ENCODE assay signal across 13 mouse cellular contexts in the genomic region with DNA sequence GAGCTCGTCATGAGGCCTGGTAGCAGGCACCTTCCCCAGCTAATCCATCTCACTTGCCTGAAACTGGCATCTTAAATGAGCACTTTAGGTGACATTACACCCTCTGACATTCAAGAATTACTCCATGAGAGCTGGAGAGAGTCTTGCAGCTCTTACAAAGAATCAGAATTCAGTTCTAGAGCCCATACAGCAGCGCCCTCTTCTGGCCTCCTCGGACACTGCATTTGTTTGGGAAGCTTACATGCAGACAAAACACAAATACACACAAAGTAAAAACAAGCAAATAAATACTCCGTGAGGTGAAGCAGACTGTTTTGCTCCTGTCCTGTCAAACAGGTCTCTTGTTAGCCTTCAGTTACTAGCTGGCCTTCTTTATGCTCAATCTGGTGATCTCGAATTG. TPM values are rescaled to one million over a fixed set of nuclear protein-coding genes. Genes with fewer than 3 reads are reported as not detected.
A peak's percentile ranks its signal among the peaks of the same experiment; 100 is the strongest.
DNase-seq lines count a peak whose midpoint lies in the region; ATAC-seq and TF ChIP-seq lines count a peak whose summit lies in the region.
"Not testable (repeated sequence)": the region's sequence is repeated elsewhere in the genome, so short reads cannot be mapped to it uniquely, and the experiment has no call there.
"Had no signal": no experiment of that assay in that cellular context is flagged by ENCODE, and none has a peak within 500 bp of the region (broad histone marks: within the 10 kb centered on the region; RNA-seq: fewer than 3 reads in every experiment).

No protein-coding gene starts in this region.

- H3K4me1 ChIP-seq in MEL (ENCODE audit: control insufficient read depth in 1 of 2, insufficient read depth in 2 of 2, low read length in 2 of 2); forebrain, embryonic 14.5 days (ENCODE audit: control insufficient read depth, insufficient read depth, low read length); intestine, embryonic 14.5 days (replicated peaks; ENCODE audit: control insufficient read depth, insufficient read depth, low read length); limb, embryonic 11.5 days (ENCODE audit: control insufficient read depth, insufficient read depth, low read length); midbrain, postnatal 0 days (ENCODE audit: insufficient read depth, low read length): not testable (repeated sequence)

- not testable (repeated sequence) for H3K27me3 ChIP-seq in MEL (ENCODE audit: control insufficient read depth in 1 of 2, insufficient read depth in 2 of 2, low read length in 2 of 2); forebrain, embryonic 14.5 days (replicated peaks; ENCODE audit: control insufficient read depth, insufficient read depth, low read length); intestine, embryonic 14.5 days (replicated peaks; ENCODE audit: control insufficient read depth, insufficient read depth, low read length); limb, embryonic 11.5 days (ENCODE audit: control insufficient read depth, insufficient read depth, low read length); midbrain, postnatal 0 days (ENCODE audit: insufficient read depth, low read length)

- 50% methylated on average over 5 of the region's 5 CpGs for WGBS in forebrain, embryonic 14.5 days
- 41% methylated on average over 5 of the region's 5 CpGs for WGBS in intestine, embryonic 14.5 days
- WGBS in limb, embryonic 11.5 days = 39% methylated on average over 5 of the region's 5 CpGs
- WGBS in midbrain, postnatal 0 days = 48% methylated on average over 5 of the region's 5 CpGs

- TF ChIP-seq POLR2A in MEL (IDR thresholded peaks at IDR 0.05; ENCODE audit: control insufficient read depth in 1 of 2, insufficient read depth in 1 of 2, low read depth in 1 of 2, low read length in 2 of 2, poor library complexity in 1 of 2) = not testable (repeated sequence)

- H3K9ac ChIP-seq in MEL (ENCODE audit: control insufficient read depth, low read depth, low read length, poor library complexity, severe bottlenecking); forebrain, embryonic 14.5 days (ENCODE audit: low read length); intestine, embryonic 14.5 days (ENCODE audit: low read length); limb, embryonic 11.5 days (ENCODE audit: low read length); midbrain, postnatal 0 days (replicated peaks; ENCODE audit: low read length, poor library complexity, severe bottlenecking): not testable (repeated sequence)

- not testable (repeated sequence) for ATAC-seq in forebrain, embryonic 14.5 days; intestine, embryonic 14.5 days (replicated peaks; ENCODE audit: low FRiP score, low TSS enrichment, low read depth); limb, embryonic 11.5 days (ENCODE audit: insufficient number of reproducible peaks, low FRiP score, low TSS enrichment, low read depth); midbrain, postnatal 0 days (ENCODE audit: low FRiP score)

- H3K9me3 ChIP-seq in MEL (replicated peaks; ENCODE audit: insufficient read depth, low read length); forebrain, embryonic 14.5 days (replicated peaks; ENCODE audit: control insufficient read depth, low read length); intestine, embryonic 14.5 days (ENCODE audit: control insufficient read depth, low read length); limb, embryonic 11.5 days (ENCODE audit: control insufficient read depth, low read length); midbrain, postnatal 0 days (ENCODE audit: low read length): not testable (repeated sequence)

- TF ChIP-seq EP300 in MEL (IDR thresholded peaks at IDR 0.05; ENCODE audit: low read depth in 1 of 2, low read length in 2 of 2) = not testable (repeated sequence)

- TF ChIP-seq RAD21 in MEL (IDR thresholded peaks at IDR 0.05; ENCODE audit: low read depth, low read length) = peak; percentile 14

- H3K27ac ChIP-seq in MEL (ENCODE audit: control insufficient read depth, low read depth, low read length); forebrain, embryonic 14.5 days (ENCODE audit: low read depth, low read length); intestine, embryonic 14.5 days (ENCODE audit: low read depth); limb, embryonic 11.5 days (replicated peaks; ENCODE audit: low read depth, low read length); midbrain, postnatal 0 days (ENCODE audit: low read depth, low read length): not testable (repeated sequence)

- DNase-seq in 3T3-L1 (ENCODE audit: low read depth, low spot score) (peak; percentile 19), MEL (ENCODE audit: low read depth, low spot score) (peak; percentile 25)
- peak; percentile 7 for DNase-seq in c-Kit-positive CD71-positive TER-119-negative erythroid progenitor cells, embryonic 14.5 days (ENCODE audit: low read depth)
- DNase-seq in forebrain, embryonic 14.5 days (ENCODE audit: low spot score) = peak; percentile 28
- peak; percentile 55 for DNase-seq in intestine, embryonic 14.5 days (ENCODE audit: low spot score)
- DNase-seq in limb, embryonic 11.5 days (ENCODE audit: low spot score) = peak; percentile 64
- DNase-seq in midbrain, postnatal 0 days (ENCODE audit: low spot score) = peak; percentile 44
- DNase-seq in thymus, postnatal 0 days (ENCODE audit: low spot score) = peak; percentile 49

- not testable (repeated sequence) for H3K4me2 ChIP-seq in forebrain, embryonic 14.5 days (ENCODE audit: low read length); intestine, embryonic 14.5 days (ENCODE audit: low read length); limb, embryonic 11.5 days (ENCODE audit: low read depth, severe bottlenecking); midbrain, postnatal 0 days (ENCODE audit: low read depth, low read length, poor library complexity, severe bottlenecking)

- not testable (repeated sequence) for H3K36me3 ChIP-seq in MEL (ENCODE audit: control insufficient read depth in 1 of 2, insufficient read depth in 2 of 2, low read length in 2 of 2); forebrain, embryonic 14.5 days (ENCODE audit: control insufficient read depth, insufficient read depth, low read length); intestine, embryonic 14.5 days (ENCODE audit: control insufficient read depth, insufficient read depth, low read length); limb, embryonic 11.5 days (ENCODE audit: control insufficient read depth, insufficient read depth, low read length); midbrain, postnatal 0 days (ENCODE audit: insufficient read depth, low read length)

- H3K79me2 ChIP-seq in MEL (ENCODE audit: control insufficient read depth, insufficient read depth, low read length, poor library complexity) = not testable (repeated sequence)

- H3K4me3 ChIP-seq in MEL (ENCODE audit: control insufficient read depth in 1 of 2, insufficient read depth in 1 of 2, low read depth in 2 of 2, low read length in 2 of 2); forebrain, embryonic 14.5 days (ENCODE audit: low read depth, low read length); intestine, embryonic 14.5 days (ENCODE audit: low read depth, low read length); limb, embryonic 11.5 days (ENCODE audit: low read depth, low read length); midbrain, postnatal 0 days (ENCODE audit: low read depth, low read length): not testable (repeated sequence)

- peak; percentile 45 to 54 (median 52) for TF ChIP-seq CTCF in MEL (IDR thresholded peaks at IDR 0.05 in 2 of 3, conservative IDR thresholded peaks at IDR 0.05 in 1 of 3; ENCODE audit: control insufficient read depth in 1 of 3, insufficient read depth in 1 of 3, low read depth in 2 of 3, low read length in 3 of 3, poor library complexity in 1 of 3, severe bottlenecking in 1 of 3)
- peak; percentile 66 for TF ChIP-seq CTCF in midbrain, postnatal 0 days (IDR thresholded peaks at IDR 0.05)

RNA-seq across cellular contexts. Expression of a gene that starts 16.4 kb away (rescaled TPM):
- not detected in 2 replicates for total RNA-seq in MEL (2012; rRNA removed)
- polyA plus RNA-seq in MEL (2012; ENCODE audit: insufficient read depth in 1 of 2, insufficient read length in 2 of 2, low read depth in 1 of 2, low replicate concordance in 2 of 2, missing spikeins in 1 of 2) = not detected
- not detected in 2 replicates for polyA plus RNA-seq in forebrain, embryonic 14.5 days (2014; fragmentation: Nextera tagmentation; extraction: Ambion mirVana)
- 0.30 and 0.34 TPM in 2 replicates for polyA plus RNA-seq in intestine, embryonic 14.5 days (2014; fragmentation: Nextera tagmentation; extraction: Ambion mirVana)
- polyA plus RNA-seq in limb, embryonic 11.5 days (2014; fragmentation: Nextera tagmentation; extraction: Ambion mirVana) = not detected in 2 replicates
- total RNA-seq in midbrain, postnatal 0 days (2014; rRNA removed) = not detected in 2 replicates
- polyA plus RNA-seq in midbrain, postnatal 0 days (2015; fragmentation: Nextera tagmentation; extraction: Ambion mirVana) = not detected in 2 replicates
- polyA plus RNA-seq in thymus, postnatal 0 days (2015; fragmentation: Nextera tagmentation; extraction: Ambion mirVana) = 0.33 and 0.38 TPM in 2 replicates
- total RNA-seq: heart, postnatal 36 days had no signal
- polyA plus RNA-seq: limb, embryonic 12.5 days; midbrain, embryonic 13.5 days; neural tube, embryonic 15.5 days had no signal

RNA-seq across cellular contexts. Expression of a gene that starts 17.0 kb away (rescaled TPM):
- total RNA-seq in MEL (2012; rRNA removed) = not detected in 2 replicates
- not detected for polyA plus RNA-seq in MEL (2012; ENCODE audit: insufficient read depth in 1 of 2, insufficient read length in 2 of 2, low read depth in 1 of 2, low replicate concordance in 2 of 2, missing spikeins in 1 of 2)
- not detected in 2 replicates for polyA plus RNA-seq in forebrain, embryonic 14.5 days (2014; fragmentation: Nextera tagmentation; extraction: Ambion mirVana)
- polyA plus RNA-seq in intestine, embryonic 14.5 days (2014; fragmentation: Nextera tagmentation; extraction: Ambion mirVana) = 0.78 and 1.0 TPM in 2 replicates
- not detected in 2 replicates for polyA plus RNA-seq in limb, embryonic 11.5 days (2014; fragmentation: Nextera tagmentation; extraction: Ambion mirVana)
- total RNA-seq in midbrain, postnatal 0 days (2014; rRNA removed) = not detected in 2 replicates
- not detected in 2 replicates for polyA plus RNA-seq in midbrain, postnatal 0 days (2015; fragmentation: Nextera tagmentation; extraction: Ambion mirVana)
- polyA plus RNA-seq in thymus, postnatal 0 days (2015; fragmentation: Nextera tagmentation; extraction: Ambion mirVana) = 0.39 and 0.49 TPM in 2 replicates
- total RNA-seq: heart, postnatal 36 days had no signal
- polyA plus RNA-seq: limb, embryonic 12.5 days; lung, embryonic 15.5 days; midbrain, embryonic 13.5 days; neural tube, embryonic 15.5 days had no signal

RNA-seq across cellular contexts. Expression of a gene that starts 50.1 kb away (rescaled TPM):
- total RNA-seq in MEL (2012; rRNA removed) = not detected in 2 replicates
- under 1 TPM in 1 of 2 experiments, not detected in 1; 0.15 TPM for polyA plus RNA-seq in MEL (2012; ENCODE audit: insufficient read depth in 1 of 2, insufficient read length in 2 of 2, low read depth in 1 of 2, low replicate concordance in 2 of 2, missing spikeins in 1 of 2)
- not detected in 2 replicates for polyA plus RNA-seq in forebrain, embryonic 14.5 days (2014; fragmentation: Nextera tagmentation; extraction: Ambion mirVana)
- 0.32 and 0.61 TPM in 2 replicates for polyA plus RNA-seq in intestine, embryonic 14.5 days (2014; fragmentation: Nextera tagmentation; extraction: Ambion mirVana)
- not detected in 2 replicates for polyA plus RNA-seq in limb, embryonic 11.5 days (2014; fragmentation: Nextera tagmentation; extraction: Ambion mirVana)
- 0.24 and 0.27 TPM in 2 replicates for total RNA-seq in midbrain, postnatal 0 days (2014; rRNA removed)
- polyA plus RNA-seq in midbrain, postnatal 0 days (2015; fragmentation: Nextera tagmentation; extraction: Ambion mirVana) = 0.07 TPM in 2 replicates
- 0.44 and 0.51 TPM in 2 replicates for polyA plus RNA-seq in thymus, postnatal 0 days (2015; fragmentation: Nextera tagmentation; extraction: Ambion mirVana)
- total RNA-seq: heart, postnatal 36 days had no signal
- polyA plus RNA-seq: limb, embryonic 12.5 days; lung, embryonic 15.5 days; neural tube, embryonic 15.5 days had no signal

Comparison
In these comparisons a context has a peak if more than half of its experiments do, and no peak if none do; other contexts are left out.
1. DNase-seq: peak in every context shown above with its lines; median percentile 64 in limb, embryonic 11.5 days; 55 in intestine, embryonic 14.5 days; 49 in thymus, postnatal 0 days; 44 in midbrain, postnatal 0 days; 28 in forebrain, embryonic 14.5 days; 25 in MEL; 19 in 3T3-L1; 7 in c-Kit-positive CD71-positive TER-119-negative erythroid progenitor cells, embryonic 14.5 days.